Mouse (Mus musculus) heart, adult 2 months (tissue): ENCODE measurements around the gene A930004D18Rik.

ENCODE experiments used
- CTCF ChIP-seq: fragments of 200-600 bp; IDR thresholded peaks from 2 replicates; pipeline ENCODE4 v1.8.1; 2022; ENCODE audit warnings: antibody characterized with exemption, mild to moderate bottlenecking, moderate library complexity
- POLR2A ChIP-seq: fragments of 200-500 bp; IDR thresholded peaks from 2 replicates; pipeline ENCODE4 v1.6.1; 2011; ENCODE audit warnings: mild to moderate bottlenecking, low read depth, low read length, control low read depth; ENCODE audit not compliant: insufficient read depth

GRCm38 (mm10) chr2:18038141-18038752, 710 bp upstream of the A930004D18Rik start:
- TF ChIP-seq CTCF (no peak), POLR2A (no peak)
